Mouse (Mus musculus): Measurements from ENCODE around the gene Pramel3. TPM values are rescaled to one million over a fixed set of nuclear protein-coding genes. Genes with fewer than 3 reads are reported as not detected.
"Not testable (repeated sequence)": the region's sequence is repeated elsewhere in the genome, so short reads cannot be mapped to it uniquely, and the experiment has no call there.

Gene Pramel3
- polyA plus RNA-seq (2017; shearing (Covaris generic)) = not detected

DNA sequence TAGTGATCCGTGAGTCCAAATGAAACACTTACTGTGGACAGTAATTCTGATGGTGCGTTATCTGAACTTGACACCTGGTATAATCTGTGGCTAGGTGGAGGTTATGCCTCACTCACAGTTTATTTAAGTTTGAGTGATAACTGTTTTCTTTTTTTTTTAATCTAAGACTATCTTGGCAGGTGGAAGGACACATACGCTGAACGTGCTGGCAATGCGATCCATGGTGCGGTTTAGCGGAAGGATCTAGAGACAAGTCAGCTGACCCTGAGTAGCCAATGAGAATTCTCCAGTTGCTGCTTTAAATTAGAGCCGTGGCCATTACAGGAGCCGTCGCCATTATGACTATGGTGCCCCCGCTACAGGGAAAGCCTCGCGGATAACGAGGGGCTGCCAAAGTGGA lies at the start of gene Pramel3:
Gene Pramel3 (plus strand): TSS at position 301 of the 400 bp plus-strand sequence.
- ATAC-seq = not testable (repeated sequence)

DNA sequence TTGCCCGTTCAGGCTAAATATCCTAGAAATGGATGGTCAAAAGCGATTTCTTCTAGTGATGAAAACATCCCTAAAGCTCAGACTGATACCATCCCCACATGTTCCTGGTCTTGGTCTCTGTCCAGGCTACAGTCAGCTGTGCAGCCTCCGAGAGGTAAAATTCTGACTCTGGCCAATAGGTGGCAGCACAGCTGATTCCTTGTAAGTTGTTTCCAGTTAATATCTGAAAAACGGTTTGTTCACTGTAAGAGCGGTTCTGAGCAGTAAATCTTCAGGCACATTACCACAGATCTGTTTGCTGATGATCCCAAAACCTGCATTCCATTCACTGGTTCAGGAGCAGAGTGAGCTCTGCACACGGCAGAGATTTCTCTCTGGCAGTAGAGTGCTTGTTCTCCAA lies 58.6 kb downstream of the Pramel3 start:
- ATAC-seq = not testable (repeated sequence)

DNA sequence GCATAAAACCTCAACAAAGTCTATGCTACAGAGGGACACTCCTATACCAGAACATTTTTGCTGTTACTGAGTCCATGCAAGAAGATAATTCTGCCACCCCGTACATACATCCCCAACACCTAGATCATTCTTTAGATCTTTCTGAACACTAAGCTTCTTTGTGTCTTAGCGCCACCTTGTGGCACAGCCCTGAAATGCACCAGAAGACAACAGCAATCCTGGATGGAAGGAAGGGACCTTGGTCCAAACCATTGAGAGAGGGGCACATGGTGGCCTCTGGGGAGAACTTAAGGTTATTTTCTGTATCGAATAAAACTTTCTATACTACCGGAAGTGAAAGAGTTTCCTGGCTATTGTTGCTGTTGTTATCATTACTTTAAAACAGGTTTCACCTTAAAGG lies 59.8 kb downstream of the Pramel3 start:
- peak; percentile 36 for ATAC-seq

Other genes with a start within 250 kb of the Pramel3 start
- gene Gm15023, start 124.7 kb upstream of the Pramel3 start, polyA plus RNA-seq (2017; shearing (Covaris generic)) = under 1 TPM in 1 of 2 experiments, not detected in 1; 0.12 TPM
- gene Tceal6, start 91.6 kb upstream of the Pramel3 start, polyA plus RNA-seq (2017; shearing (Covaris generic)) = not detected
- gene Gm5128, start 71.0 kb downstream of the Pramel3 start, polyA plus RNA-seq (2017; shearing (Covaris generic)) = not detected
- not detected for gene Gm7903, start 131.5 kb downstream of the Pramel3 start, polyA plus RNA-seq (2017; shearing (Covaris generic))
- gene AV320801, start 192.3 kb downstream of the Pramel3 start, polyA plus RNA-seq (2017; shearing (Covaris generic)) = under 1 TPM in 1 of 2 experiments, not detected in 1; 0.12 TPM